Mouse (Mus musculus): ENCODE measurements at regions not wholly inside any gene's neighbourhood (a gene's known extent, or its start where the extent isn't known, plus 50 kb on each side); places are given as distances from the start of the nearest gene placed in this dataset.

- no peak for ATAC-seq (replicated peaks; ENCODE audit: low FRiP score)
- Histone ChIP-seq H3K4me3 (replicated peaks) (no peak overlapping the region), H3K36me3 (no peaks in the 10 kb centered on the region), H3K9me3 (replicated peaks) (no peaks in the 10 kb centered on the region), H3K9ac (no peak overlapping the region), H3K4me1 (peaks cover 11% of the 10 kb centered on the region; the same call in 1 of the 2 replicates), H3K27me3 (no peaks in the 10 kb centered on the region), H3K27ac (no peak overlapping the region), H3K4me2 (no peak overlapping the region)
- WGBS = 73% methylated on average over 18 of the region's 18 CpGs
Observed at GRCm38 (mm10) chr2:170277182-170277767, 129.4 kb upstream of the Zfp217 start.

GRCm38 (mm10) chr2:170275687-170276086 lies 127.8 kb upstream of the Zfp217 start:
- Histone ChIP-seq H3K9me3 (replicated peaks) (no peaks in the 10 kb centered on the region), H3K4me3 (replicated peaks) (no peak overlapping the region), H3K4me1 (peaks cover 14% of the 10 kb centered on the region; the same call in 1 of the 2 replicates), H3K9ac (no peak overlapping the region), H3K27ac (no peak overlapping the region), H3K27me3 (no peaks in the 10 kb centered on the region), H3K36me3 (no peaks in the 10 kb centered on the region), H3K4me2 (no peak overlapping the region)
- ATAC-seq (replicated peaks; ENCODE audit: low FRiP score) = no peak
- 78% methylated on average over 4 of the region's 4 CpGs for WGBS

GRCm38 (mm10) chr2:170269926-170270577 lies 122.1 kb upstream of the Zfp217 start:
- H3K4me1 ChIP-seq = peaks cover 43% of the 10 kb centered on the region
- no peaks in the 10 kb centered on the region for H3K36me3 ChIP-seq
- ATAC-seq (replicated peaks; ENCODE audit: low FRiP score) = no peak
- no peaks in the 10 kb centered on the region for H3K27me3 ChIP-seq
- no peak overlapping the region for H3K4me2 ChIP-seq
- no peak overlapping the region for H3K4me3 ChIP-seq (replicated peaks)
- H3K9me3 ChIP-seq (replicated peaks) = 0 out of 2 replicates have a peak, but pooled peaks cover 4% of the 10 kb centered on the region
- 37% methylated on average over 11 of the region's 11 CpGs for WGBS
- H3K9ac ChIP-seq = no peak overlapping the region
- peak overlapping the region; percentile 20; the same call in 1 of the 2 replicates for H3K27ac ChIP-seq

- Histone ChIP-seq H3K9me3 (replicated peaks) (0 out of 2 replicates have a peak, but pooled peaks cover 4% of the 10 kb centered on the region), H3K27me3 (no peaks in the 10 kb centered on the region), H3K4me1 (peaks cover 49% of the 10 kb centered on the region), H3K36me3 (no peaks in the 10 kb centered on the region), H3K9ac (0 out of 2 replicates have a peak overlapping the region, but pooled peaks have one; percentile 11), H3K4me3 (replicated peaks) (no peak overlapping the region), H3K27ac (peak overlapping the region; percentile 92), H3K4me2 (peak overlapping the region; percentile 54)
- 9% methylated on average over 8 of the region's 8 CpGs for WGBS
- no peak; the same call in 1 of the 2 replicates for ATAC-seq (replicated peaks; ENCODE audit: low FRiP score)
Observed at GRCm38 (mm10) chr2:170268080-170268479, 120.2 kb upstream of the Zfp217 start.

- Histone ChIP-seq H3K4me2 (peak overlapping the region; percentile 54), H3K27ac (peak overlapping the region; percentile 92), H3K9ac (peak overlapping the region; percentile 14), H3K4me1 (peaks cover 47% of the 10 kb centered on the region), H3K27me3 (no peaks in the 10 kb centered on the region), H3K36me3 (no peaks in the 10 kb centered on the region), H3K4me3 (replicated peaks) (peak overlapping the region; percentile 31), H3K9me3 (replicated peaks) (0 out of 2 replicates have a peak, but pooled peaks cover 4% of the 10 kb centered on the region)
- WGBS = 3% methylated on average over 12 of the region's 12 CpGs
- 0 out of 2 replicates have a peak, but pooled peaks have one; percentile 23 for ATAC-seq (replicated peaks; ENCODE audit: low FRiP score)
Observed at GRCm38 (mm10) chr2:170267152-170267551, 119.2 kb upstream of the Zfp217 start.

- ATAC-seq (replicated peaks; ENCODE audit: low FRiP score) = peak; percentile 49
- Histone ChIP-seq H3K27me3 (no peaks in the 10 kb centered on the region), H3K4me2 (peak overlapping the region; percentile 54), H3K4me1 (peaks cover 47% of the 10 kb centered on the region), H3K27ac (peak overlapping the region; percentile 92), H3K36me3 (no peaks in the 10 kb centered on the region), H3K9ac (peak overlapping the region; percentile 14), H3K9me3 (replicated peaks) (0 out of 2 replicates have a peak, but pooled peaks cover 4% of the 10 kb centered on the region), H3K4me3 (replicated peaks) (peak overlapping the region; percentile 31)
- 13% methylated on average over 16 of the region's 16 CpGs for WGBS
Observed at GRCm38 (mm10) chr2:170266407-170267101, 118.7 kb upstream of the Zfp217 start.

GRCm38 (mm10) chr2:170263594-170263993 lies 115.7 kb upstream of the Zfp217 start:
- Histone ChIP-seq H3K4me2 (no peak overlapping the region), H3K4me3 (replicated peaks) (no peak overlapping the region), H3K4me1 (peaks cover 32% of the 10 kb centered on the region), H3K36me3 (no peaks in the 10 kb centered on the region), H3K27me3 (no peaks in the 10 kb centered on the region), H3K27ac (no peak overlapping the region), H3K9me3 (replicated peaks) (0 out of 2 replicates have a peak, but pooled peaks cover 4% of the 10 kb centered on the region), H3K9ac (no peak overlapping the region)
- WGBS = 37% methylated on average over 4 of the region's 4 CpGs
- no peak for ATAC-seq (replicated peaks; ENCODE audit: low FRiP score)

GRCm38 (mm10) chr2:170261191-170261590 lies 113.3 kb upstream of the Zfp217 start:
- no peak overlapping the region for H3K9ac ChIP-seq
- H3K27me3 ChIP-seq = no peaks in the 10 kb centered on the region
- no peak for ATAC-seq (replicated peaks; ENCODE audit: low FRiP score)
- H3K36me3 ChIP-seq = no peaks in the 10 kb centered on the region
- 0 out of 2 replicates have a peak, but pooled peaks cover 4% of the 10 kb centered on the region for H3K9me3 ChIP-seq (replicated peaks)
- no peak overlapping the region for H3K4me3 ChIP-seq (replicated peaks)
- WGBS = 88% methylated on average over 2 of the region's 2 CpGs
- no peak overlapping the region for H3K4me2 ChIP-seq
- H3K27ac ChIP-seq = no peak overlapping the region
- H3K4me1 ChIP-seq = peaks cover 11% of the 10 kb centered on the region; the same call in 1 of the 2 replicates

- WGBS = 96% methylated on average over 10 of the region's 10 CpGs
- H3K4me3 ChIP-seq (replicated peaks) = no peak overlapping the region
- H3K4me2 ChIP-seq = no peak overlapping the region
- no peak overlapping the region for H3K27ac ChIP-seq
- H3K27me3 ChIP-seq = no peaks in the 10 kb centered on the region
- no peaks in the 10 kb centered on the region for H3K36me3 ChIP-seq
- ATAC-seq (replicated peaks; ENCODE audit: low FRiP score) = no peak
- no peaks in the 10 kb centered on the region for H3K9me3 ChIP-seq (replicated peaks)
- no peak overlapping the region for H3K9ac ChIP-seq
- peaks cover 11% of the 10 kb centered on the region; the same call in 1 of the 2 replicates for H3K4me1 ChIP-seq
Observed at GRCm38 (mm10) chr2:170259662-170260457, 112.0 kb upstream of the Zfp217 start.

GRCm38 (mm10) chr2:170258367-170258766 lies 110.5 kb upstream of the Zfp217 start:
- Histone ChIP-seq H3K4me3 (replicated peaks) (no peak overlapping the region), H3K27ac (peak overlapping the region; percentile 22; the same call in 1 of the 2 replicates), H3K36me3 (no peaks in the 10 kb centered on the region), H3K4me1 (peaks cover 6% of the 10 kb centered on the region; the same call in 1 of the 2 replicates), H3K9ac (no peak overlapping the region), H3K27me3 (no peaks in the 10 kb centered on the region), H3K9me3 (replicated peaks) (no peaks in the 10 kb centered on the region), H3K4me2 (0 out of 2 replicates have a peak overlapping the region, but pooled peaks have one; percentile 6)
- ATAC-seq (replicated peaks; ENCODE audit: low FRiP score) = peak; percentile 20; the same call in 1 of the 2 replicates
- WGBS = 61% methylated on average over 12 of the region's 13 CpGs

- WGBS = 91% methylated on average over 5 of the region's 5 CpGs
- Histone ChIP-seq H3K27me3 (no peaks in the 10 kb centered on the region), H3K4me1 (peaks cover 6% of the 10 kb centered on the region), H3K9me3 (replicated peaks) (no peaks in the 10 kb centered on the region), H3K4me3 (replicated peaks) (no peak overlapping the region), H3K27ac (no peak overlapping the region; the same call in 1 of the 2 replicates), H3K9ac (no peak overlapping the region), H3K36me3 (no peaks in the 10 kb centered on the region), H3K4me2 (no peak overlapping the region)
- no peak for ATAC-seq (replicated peaks; ENCODE audit: low FRiP score)
Observed at GRCm38 (mm10) chr2:170257671-170258235, 109.8 kb upstream of the Zfp217 start.
